Mouse (Mus musculus) midbrain, embryonic 14.5 days (tissue): ENCODE measurements around the gene Nup210. TPM values are rescaled to one million over a fixed set of nuclear protein-coding genes. Genes with fewer than 3 reads are reported as not detected.

Source experiments
- ATAC-seq: fragments of 200-750 bp; cut with Nextera tagmentation; 2 replicates; pipeline ENCODE4 v1.8.0; 2017; ENCODE audit warnings: moderate number of reproducible peaks, moderate library complexity; ENCODE audit not compliant: low FRiP score, low TSS enrichment
- DNase-seq: peaks from one replicate; pipeline ENCODE4 v3.0.0-alpha.2; 2015
- H3K27ac ChIP-seq: fragments of 300-500 bp; sonication (generic); replicated peaks from 2 replicates; pipeline ENCODE4 v1.5.1; 2014; ENCODE audit warnings: mild to moderate bottlenecking, low read depth, low read length, moderate library complexity
- H3K27me3 ChIP-seq: fragments of 300-500 bp; sonication (generic); 2 replicates; pipeline ENCODE4 v1.6.1; 2014; ENCODE audit warnings: low read length, control low read depth, mixed read lengths; ENCODE audit not compliant: control insufficient read depth, insufficient read depth
- H3K36me3 ChIP-seq: fragments of 300-500 bp; sonication (generic); 2 replicates; pipeline ENCODE4 v1.6.1; 2014; ENCODE audit warnings: low read length, control low read depth; ENCODE audit not compliant: control insufficient read depth, insufficient read depth
- H3K4me1 ChIP-seq: fragments of 300-500 bp; sonication (generic); 2 replicates; pipeline ENCODE4 v1.6.1; 2014; ENCODE audit warnings: mild to moderate bottlenecking, antibody characterized with exemption, low read length, control low read depth; ENCODE audit not compliant: control insufficient read depth, insufficient read depth
- H3K4me2 ChIP-seq: fragments of 300-500 bp; sonication (generic); 2 replicates; pipeline ENCODE4 v1.6.1; 2014; ENCODE audit warnings: mild to moderate bottlenecking, low read length, moderate library complexity
- H3K4me3 ChIP-seq: fragments of 300-500 bp; sonication (generic); replicated peaks from 2 replicates; pipeline ENCODE4 v1.5.1; 2014; ENCODE audit warnings: low read depth, low read length
- H3K9ac ChIP-seq: fragments of 300-500 bp; sonication (generic); replicated peaks from 2 replicates; pipeline ENCODE4 v1.6.1; 2014; ENCODE audit warnings: mild to moderate bottlenecking, low read length, moderate library complexity
- H3K9me3 ChIP-seq: fragments of 300-500 bp; sonication (generic); 2 replicates; pipeline ENCODE4 v1.6.1; 2016; ENCODE audit warnings: low read length, control low read depth, mixed read lengths; ENCODE audit not compliant: control insufficient read depth
- WGBS: fragments of 180-500 bp; shearing (Covaris S2); extraction: QIAGEN DNeasy Blood & Tissue Kit; methylation state at CpG from one replicate; pipeline ENCODE4 v1.1.7; 2014; 5-methylcytosine and 5-hydroxymethylcytosine counted together
- polyA plus RNA-seq: library from polyadenylated mRNA; unstranded; fragments of >200 nt; fragmentation: Nextera tagmentation; extraction: Ambion mirVana; gene quantifications from 2 replicates; pipeline ENCODE4 v1.2.1, GENCODE M21; 2014

The Nup210 gene
- polyA plus RNA-seq, 1 experiment from 2014 or later: 28.0 TPM

DNA sequence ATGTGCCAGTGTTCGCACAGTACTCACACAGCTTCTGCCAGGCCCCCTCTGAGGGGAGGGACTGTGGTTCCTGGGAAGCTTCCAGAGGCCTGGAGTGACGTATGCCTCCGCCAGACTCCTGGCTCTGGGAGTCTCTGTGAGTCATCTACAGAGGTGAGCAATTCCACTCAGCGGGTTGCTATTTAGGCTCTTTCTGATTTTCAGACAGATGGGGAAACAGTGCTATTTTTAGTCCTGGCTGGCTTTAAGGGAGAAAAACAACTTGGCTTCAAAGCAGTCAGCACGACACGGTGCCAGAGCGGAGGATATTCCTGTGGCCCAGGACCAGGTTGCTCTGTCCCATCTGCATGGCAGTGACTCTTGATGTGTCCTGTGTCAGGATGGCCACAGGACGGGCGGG, 40.4 kb downstream of the Nup210 start:
- DNase-seq (no peak), ATAC-seq (no peak)
- peaks cover 39% of the 10 kb centered on the region for H3K36me3 ChIP-seq
- H3K9ac ChIP-seq: no peak overlapping the region
- H3K4me1 ChIP-seq: no peaks in the 10 kb centered on the region
- 97% methylated on average over 9 of the region's 9 CpGs for WGBS
- no peak overlapping the region for H3K4me3 ChIP-seq
- H3K9me3 ChIP-seq: no peaks in the 10 kb centered on the region
- no peak overlapping the region for H3K4me2 ChIP-seq
- no peaks in the 10 kb centered on the region for H3K27me3 ChIP-seq
- H3K27ac ChIP-seq: no peak overlapping the region

DNA sequence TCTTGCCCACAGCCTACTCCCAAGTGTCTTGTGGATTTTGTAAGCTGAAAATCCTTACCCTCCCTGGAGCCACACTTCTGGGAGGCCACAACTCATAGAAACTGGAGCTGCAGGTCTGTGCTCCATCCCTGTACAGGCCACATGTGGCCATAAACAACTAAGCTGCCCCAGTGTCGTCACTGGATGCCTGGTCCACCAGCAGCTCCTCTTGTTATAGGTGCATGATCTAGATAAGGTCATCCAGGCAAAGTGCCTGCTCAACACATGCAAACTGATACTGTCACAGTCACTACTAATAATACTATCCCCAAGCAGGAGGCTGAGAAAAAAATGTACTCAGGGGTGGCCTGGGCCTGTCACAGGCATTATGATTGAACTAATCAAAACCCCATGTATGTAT, 48.1 kb downstream of the Nup210 start:
- H3K27me3 ChIP-seq: no peaks in the 10 kb centered on the region
- no peaks in the 10 kb centered on the region for H3K9me3 ChIP-seq
- H3K9ac ChIP-seq: no peak overlapping the region
- WGBS: 87% methylated on average over 1 of the region's 1 CpGs
- no peaks in the 10 kb centered on the region for H3K4me1 ChIP-seq
- no peak overlapping the region for H3K4me2 ChIP-seq
- ATAC-seq (no peak), DNase-seq (no peak)
- H3K36me3 ChIP-seq: peaks cover 52% of the 10 kb centered on the region
- H3K27ac ChIP-seq: no peak overlapping the region
- H3K4me3 ChIP-seq: no peak overlapping the region

DNA sequence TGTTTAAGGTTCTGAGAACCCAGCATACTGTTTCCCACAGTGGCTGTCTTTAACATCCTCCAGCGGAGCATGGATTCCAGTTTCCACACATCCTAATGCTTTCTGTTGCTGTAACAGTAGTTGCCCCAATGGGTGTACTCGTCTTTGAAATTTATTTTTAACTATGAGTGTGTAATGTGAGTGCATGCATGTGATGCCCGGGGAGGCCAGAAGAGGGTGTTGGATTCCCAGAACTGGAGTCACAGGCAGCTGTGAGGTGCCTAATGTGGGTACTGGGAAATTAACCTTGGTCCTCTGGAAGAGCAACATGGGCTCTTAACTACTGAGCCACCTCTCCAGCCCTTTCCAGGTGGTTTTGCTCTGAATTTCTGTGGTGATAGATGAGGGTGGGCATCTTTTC, 49.6 kb downstream of the Nup210 start:
- no peak for ATAC-seq
- no peak overlapping the region for H3K9ac ChIP-seq
- no peak overlapping the region for H3K4me3 ChIP-seq
- no peaks in the 10 kb centered on the region for H3K27me3 ChIP-seq
- no peaks in the 10 kb centered on the region for H3K9me3 ChIP-seq
- H3K27ac ChIP-seq: no peak overlapping the region
- DNase-seq: no peak
- peaks cover 55% of the 10 kb centered on the region for H3K36me3 ChIP-seq
- H3K4me2 ChIP-seq: no peak overlapping the region
- H3K4me1 ChIP-seq: no peaks in the 10 kb centered on the region
- 90% methylated on average over 3 of the region's 3 CpGs for WGBS

DNA sequence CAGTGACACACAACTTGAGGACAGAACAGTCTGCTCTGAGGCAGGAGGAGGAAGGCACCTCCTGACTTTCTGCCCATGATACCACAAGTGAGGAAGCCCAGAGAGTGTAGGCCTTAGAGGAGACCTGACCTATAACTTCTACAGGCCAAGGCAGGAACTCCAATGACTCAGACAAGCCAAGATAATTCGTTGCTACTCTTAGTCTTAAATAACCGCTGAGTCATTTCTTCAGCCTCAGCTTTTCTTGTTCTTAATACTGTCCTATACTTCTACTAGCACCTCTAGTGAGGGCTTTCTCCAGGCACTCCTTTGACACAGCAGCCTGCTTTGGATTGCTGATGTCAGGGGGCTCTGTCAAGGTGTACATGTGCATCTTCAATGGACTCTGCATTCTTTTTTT, 55.3 kb downstream of the Nup210 start:
- no peaks in the 10 kb centered on the region for H3K4me1 ChIP-seq
- H3K4me3 ChIP-seq: no peak overlapping the region
- H3K27ac ChIP-seq: no peak overlapping the region
- H3K9me3 ChIP-seq: no peaks in the 10 kb centered on the region
- H3K27me3 ChIP-seq: no peaks in the 10 kb centered on the region
- peaks cover 50% of the 10 kb centered on the region for H3K36me3 ChIP-seq
- no peak overlapping the region for H3K9ac ChIP-seq
- DNase-seq (no peak), ATAC-seq (no peak)
- no peak overlapping the region for H3K4me2 ChIP-seq
- WGBS: 95% methylated on average over 2 of the region's 2 CpGs

DNA sequence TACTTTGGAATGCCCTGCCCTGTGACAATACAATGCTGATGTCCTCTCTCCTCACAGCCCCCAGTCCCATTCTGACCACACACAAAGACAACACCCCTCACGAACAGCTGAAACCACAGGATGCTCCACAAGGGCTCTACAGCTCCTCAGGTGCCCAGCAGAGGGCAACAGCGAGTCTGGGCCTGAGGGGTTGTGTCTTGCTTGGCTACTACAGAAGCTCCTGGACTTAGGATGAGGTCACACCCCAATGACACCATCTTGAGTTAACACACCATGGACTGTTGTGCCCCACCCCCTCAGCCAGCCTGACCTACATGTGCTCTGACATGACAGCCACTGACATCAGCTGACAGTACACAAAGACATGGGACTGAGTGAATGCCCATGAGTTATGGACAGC, 56.9 kb downstream of the Nup210 start:
- Histone ChIP-seq H3K4me1 (no peaks in the 10 kb centered on the region), H3K4me3 (no peak overlapping the region), H3K9ac (no peak overlapping the region), H3K4me2 (no peak overlapping the region), H3K36me3 (peaks cover 47% of the 10 kb centered on the region), H3K9me3 (no peaks in the 10 kb centered on the region), H3K27me3 (no peaks in the 10 kb centered on the region), H3K27ac (no peak overlapping the region)
- no peak; the same call in 1 of the 2 replicates for ATAC-seq
- 57% methylated on average over 2 of the region's 2 CpGs for WGBS
- DNase-seq: peak; percentile 64

DNA sequence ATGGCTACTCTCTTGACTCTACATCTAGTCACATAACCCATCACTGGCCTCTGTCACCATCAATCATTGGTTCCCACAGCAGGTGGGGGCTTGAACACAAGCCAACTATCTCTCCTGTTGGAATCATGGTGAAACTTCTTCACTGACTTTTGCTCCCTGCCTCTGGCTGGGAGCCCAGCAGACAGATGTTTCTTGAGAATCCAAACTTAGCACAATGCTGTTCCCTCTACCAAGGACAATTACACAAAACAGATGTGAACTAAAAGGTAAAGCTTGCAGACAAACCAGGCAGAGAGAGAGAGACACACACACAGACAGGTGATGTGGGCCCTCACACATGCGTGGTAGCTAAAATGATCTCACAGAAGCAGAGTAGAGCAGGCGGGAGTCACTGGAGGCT, 58.6 kb downstream of the Nup210 start:
- no peak overlapping the region for H3K9ac ChIP-seq
- H3K4me1 ChIP-seq: no peaks in the 10 kb centered on the region
- 85% methylated on average over 2 of the region's 2 CpGs for WGBS
- DNase-seq (no peak), ATAC-seq (no peak)
- H3K27me3 ChIP-seq: no peaks in the 10 kb centered on the region
- H3K4me2 ChIP-seq: no peak overlapping the region
- no peak overlapping the region for H3K27ac ChIP-seq
- no peaks in the 10 kb centered on the region for H3K9me3 ChIP-seq
- H3K36me3 ChIP-seq: peaks cover 43% of the 10 kb centered on the region
- H3K4me3 ChIP-seq: no peak overlapping the region

DNA sequence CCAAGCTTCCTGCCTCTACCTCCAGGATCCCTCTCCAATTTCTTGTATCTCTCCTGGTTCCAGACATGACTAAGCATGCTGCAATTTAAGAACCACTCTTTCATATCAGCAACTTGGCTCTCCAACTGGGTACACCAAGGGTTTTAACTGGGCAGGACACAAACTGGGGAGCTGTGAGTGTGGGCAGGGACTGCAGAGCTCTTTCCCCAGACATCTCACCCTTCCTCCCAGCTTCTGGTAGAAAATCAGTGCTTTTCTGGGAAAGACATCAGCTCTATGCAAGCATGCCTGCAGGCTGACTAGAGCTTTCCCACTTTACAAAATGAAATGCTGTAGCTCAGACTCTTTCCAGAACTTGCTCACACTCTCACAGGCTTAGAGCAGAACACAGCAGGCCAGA, 60.3 kb downstream of the Nup210 start:
- H3K4me3 ChIP-seq: no peak overlapping the region
- no peak overlapping the region for H3K9ac ChIP-seq
- no peak for DNase-seq
- H3K4me1 ChIP-seq: no peaks in the 10 kb centered on the region
- no peak overlapping the region for H3K4me2 ChIP-seq
- no peaks in the 10 kb centered on the region for H3K27me3 ChIP-seq
- H3K9me3 ChIP-seq: no peaks in the 10 kb centered on the region
- H3K27ac ChIP-seq: no peak overlapping the region
- ATAC-seq: no peak
- H3K36me3 ChIP-seq: peaks cover 40% of the 10 kb centered on the region

DNA sequence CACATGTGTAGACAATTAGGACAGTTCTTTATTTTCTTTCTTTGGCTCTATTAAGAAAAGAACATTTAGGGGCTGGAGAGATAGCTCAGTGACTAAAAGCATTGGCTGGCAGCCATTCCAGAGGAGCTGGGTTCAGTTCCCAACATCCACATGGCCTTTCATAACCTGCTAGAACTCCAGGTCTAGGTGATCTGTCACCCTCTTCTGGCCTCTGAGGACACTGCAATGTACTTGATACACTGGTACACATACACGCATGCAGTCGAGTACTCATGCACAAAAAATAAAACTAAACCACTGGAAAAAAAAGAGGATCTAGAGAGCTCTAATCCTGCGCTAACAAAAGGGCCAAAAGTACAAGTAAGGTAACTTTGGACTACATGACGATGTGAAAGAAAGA, 64.1 kb downstream of the Nup210 start:
- ATAC-seq (no peak), DNase-seq (no peak)
- H3K27me3 ChIP-seq: no peaks in the 10 kb centered on the region
- WGBS: 95% methylated on average over 4 of the region's 4 CpGs
- no peaks in the 10 kb centered on the region for H3K4me1 ChIP-seq
- no peak overlapping the region for H3K4me2 ChIP-seq
- peaks cover 27% of the 10 kb centered on the region for H3K36me3 ChIP-seq
- H3K9me3 ChIP-seq: no peaks in the 10 kb centered on the region
- H3K27ac ChIP-seq: no peak overlapping the region
- no peak overlapping the region for H3K9ac ChIP-seq
- H3K4me3 ChIP-seq: no peak overlapping the region

DNA sequence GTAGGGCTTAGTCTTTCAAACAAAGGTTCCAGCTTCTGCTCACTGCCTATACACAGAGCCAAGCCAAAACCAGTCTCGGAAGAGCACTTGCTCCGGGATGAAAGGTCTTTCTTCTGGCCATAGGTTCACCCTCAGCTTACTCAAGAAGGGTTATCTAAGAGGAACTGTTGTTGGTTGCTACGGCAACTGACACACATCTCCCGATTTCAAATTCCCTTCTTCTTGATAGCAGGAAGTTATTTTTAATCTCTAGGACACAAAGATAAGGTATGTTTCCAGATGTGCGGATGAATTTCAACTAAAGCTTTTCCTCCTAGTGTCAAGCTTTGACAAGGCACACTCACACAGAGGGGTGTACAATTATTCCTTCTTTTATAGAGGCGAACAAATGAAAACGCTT, 68.6 kb downstream of the Nup210 start:
- Histone ChIP-seq H3K4me2 (no peak overlapping the region), H3K9me3 (no peaks in the 10 kb centered on the region), H3K27me3 (no peaks in the 10 kb centered on the region), H3K9ac (no peak overlapping the region), H3K27ac (no peak overlapping the region), H3K4me1 (no peaks in the 10 kb centered on the region), H3K4me3 (no peak overlapping the region), H3K36me3 (peaks cover 26% of the 10 kb centered on the region)
- 78% methylated on average over 7 of the region's 7 CpGs for WGBS
- DNase-seq (no peak), ATAC-seq (no peak)
